Mouse (Mus musculus) ZHBTc4 (cell line): ENCODE data around the gene Has3.
"Not testable (repeated sequence)": the region's sequence is repeated elsewhere in the genome, so short reads cannot be mapped to it uniquely, and the experiment has no call there.

Experiments
- DNase-seq: peaks from one replicate; pipeline ENCODE4 v3.0.0-alpha.2; 2011; ENCODE audit warnings: low read depth, low spot score

Has3 gene

DNA sequence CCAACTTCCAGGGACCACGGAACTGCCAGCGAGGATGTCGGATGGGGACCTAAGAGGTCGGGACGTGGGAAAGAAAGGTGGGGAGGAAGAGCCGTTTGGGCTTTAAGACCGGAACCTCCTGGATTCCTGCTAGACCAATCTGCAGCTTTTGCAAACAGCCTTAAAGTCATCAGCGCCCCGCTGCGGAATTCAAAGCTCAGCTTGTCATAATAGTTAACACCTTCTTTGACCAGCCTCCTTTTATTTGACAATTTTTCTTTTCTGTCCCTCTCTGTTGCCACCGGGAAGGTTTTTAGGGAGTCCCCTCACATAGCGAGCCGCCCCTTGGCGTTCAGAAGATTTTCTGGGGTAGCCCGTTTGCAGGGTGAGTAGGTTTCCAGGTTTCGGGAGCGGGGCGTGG lies at the start of gene Has3:
Gene Has3, plus strand, starts transcription at position 192 of the 400 bp plus-strand sequence.
- DNase-seq = peak; percentile 56

GRCm38 (mm10) chr8:106820553-106821515 lies 49.2 kb upstream of the Has3 start:
- DNase-seq = no peak

DNA sequence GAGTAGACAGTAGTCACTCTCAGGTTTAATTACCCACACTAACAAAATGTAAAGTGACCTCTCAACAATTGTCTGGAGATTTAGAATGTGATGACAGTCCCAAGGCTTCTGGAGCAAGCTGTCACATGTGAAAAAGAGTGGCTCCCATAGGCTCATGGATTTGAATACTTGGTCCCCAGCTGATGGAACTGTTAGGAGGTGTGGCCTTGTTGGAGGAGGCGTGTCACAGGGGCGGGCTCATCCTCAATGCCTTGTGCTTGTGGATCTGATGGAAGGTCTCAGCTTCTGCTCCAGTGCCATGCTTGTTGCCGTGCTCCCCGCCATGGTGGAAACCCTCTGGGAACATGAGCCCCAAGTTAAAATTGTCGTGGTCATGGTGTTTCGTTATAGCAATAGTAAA lies 41.1 kb upstream of the Has3 start:
- DNase-seq = peak; percentile 65

DNA sequence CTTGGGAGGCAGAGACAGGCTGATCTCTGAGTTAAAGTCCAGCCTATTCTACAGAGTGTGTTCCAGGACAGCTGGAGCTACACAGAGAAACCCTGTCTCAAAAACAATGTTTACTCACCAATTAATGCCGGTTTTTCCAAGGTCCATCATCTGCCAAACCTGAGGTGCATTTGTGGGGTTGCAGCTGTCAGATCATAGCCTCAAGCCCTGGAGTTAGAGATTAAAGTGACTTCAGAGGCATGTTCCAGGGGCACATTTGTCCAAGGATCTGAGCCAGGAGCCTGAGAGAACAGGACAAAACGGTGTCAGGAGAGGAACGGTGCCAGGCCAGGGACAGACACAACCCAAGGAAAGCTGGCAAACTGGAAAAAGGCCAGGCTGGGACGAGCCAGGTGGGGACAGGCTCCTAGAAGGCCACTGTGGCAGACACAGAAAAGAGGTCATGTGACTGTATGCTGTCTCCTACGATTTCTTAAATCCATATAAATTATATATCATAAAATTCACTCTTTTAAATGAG lies 40.5 kb upstream of the Has3 start:
- no peak for DNase-seq

GRCm38 (mm10) chr8:106834899-106835298 lies 35.1 kb upstream of the Has3 start:
- DNase-seq = no peak

DNA sequence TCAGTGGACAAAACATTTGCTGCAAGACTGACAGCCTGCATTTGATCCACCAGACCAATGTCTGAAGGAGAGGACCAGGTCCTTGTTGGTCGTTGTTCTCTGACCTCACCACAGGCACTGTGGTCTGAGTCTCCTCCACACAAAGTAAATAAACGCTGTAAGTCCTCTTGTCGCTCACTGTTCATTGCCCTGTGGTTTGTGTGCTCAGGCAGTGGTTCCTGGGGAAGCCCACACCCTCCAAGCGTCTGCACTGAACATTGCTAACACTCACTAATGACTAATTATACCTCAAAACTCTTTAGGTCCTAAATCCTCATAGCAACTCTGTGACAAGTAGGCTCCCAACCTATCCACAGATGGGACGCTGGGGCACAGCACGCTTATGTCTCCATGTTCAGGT lies 33.5 kb upstream of the Has3 start:
- DNase-seq = no peak

- DNase-seq = no peak
Observed at GRCm38 (mm10) chr8:106838803-106839202, 31.2 kb upstream of the Has3 start.

DNA sequence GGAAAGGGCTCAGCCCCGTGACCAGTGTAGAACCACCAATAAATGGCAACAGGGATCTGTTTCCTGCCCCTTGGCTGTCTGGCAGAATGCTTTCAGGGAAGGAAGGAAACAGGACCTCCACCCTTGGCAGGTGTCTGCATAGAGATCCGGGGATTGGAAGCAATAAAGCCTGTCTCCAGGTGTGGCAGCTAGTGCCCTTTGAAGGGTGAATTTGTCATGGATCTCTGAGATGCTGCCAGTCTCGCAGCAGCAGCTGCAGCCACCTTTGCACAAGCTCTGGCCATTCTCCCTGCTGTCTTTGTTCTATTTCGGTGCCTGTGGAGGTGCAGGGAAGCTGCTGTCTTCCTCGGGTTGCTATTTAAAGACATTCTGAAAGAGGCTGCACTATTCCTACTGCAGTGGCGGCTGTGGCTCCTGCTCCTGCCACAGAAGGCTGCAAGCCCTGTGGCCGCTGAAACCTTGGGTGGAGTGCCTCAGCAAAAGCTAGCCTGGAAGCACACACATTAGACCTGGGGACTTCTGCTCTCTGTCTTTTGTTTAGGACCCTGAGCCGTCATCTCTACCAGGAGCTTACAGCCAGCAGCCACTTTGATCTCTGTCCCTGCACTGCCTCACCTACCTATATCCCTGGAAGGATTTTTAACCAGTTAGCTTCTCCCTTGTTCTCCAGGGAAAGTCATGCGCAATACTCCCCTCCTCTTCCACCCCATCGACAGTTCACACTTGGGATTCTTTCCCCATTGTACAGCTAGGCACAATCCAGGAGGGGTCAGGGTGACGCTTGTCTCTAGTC lies 30.6 kb upstream of the Has3 start:
- peak; percentile 28 for DNase-seq

DNA sequence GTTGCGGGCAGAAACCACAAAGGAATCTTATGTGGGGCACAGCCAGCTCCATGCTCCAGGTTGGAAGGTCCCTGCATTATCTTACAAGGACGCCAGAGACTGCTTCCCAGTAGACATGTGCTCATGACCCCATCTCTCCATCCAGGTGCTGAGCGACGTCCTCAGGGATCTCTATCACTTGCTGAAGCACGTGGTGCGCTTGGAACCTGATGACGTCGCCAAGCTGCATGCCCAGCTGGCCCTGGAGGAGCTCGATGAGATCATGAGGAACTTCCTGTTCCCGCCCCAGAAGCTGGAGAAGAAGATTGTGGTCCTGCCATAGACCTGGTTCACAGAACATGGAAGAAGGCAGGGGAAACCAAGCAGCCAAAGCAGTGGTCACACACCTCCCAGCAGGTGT lies 20.0 kb upstream of the Has3 start:
- DNase-seq = no peak

DNA sequence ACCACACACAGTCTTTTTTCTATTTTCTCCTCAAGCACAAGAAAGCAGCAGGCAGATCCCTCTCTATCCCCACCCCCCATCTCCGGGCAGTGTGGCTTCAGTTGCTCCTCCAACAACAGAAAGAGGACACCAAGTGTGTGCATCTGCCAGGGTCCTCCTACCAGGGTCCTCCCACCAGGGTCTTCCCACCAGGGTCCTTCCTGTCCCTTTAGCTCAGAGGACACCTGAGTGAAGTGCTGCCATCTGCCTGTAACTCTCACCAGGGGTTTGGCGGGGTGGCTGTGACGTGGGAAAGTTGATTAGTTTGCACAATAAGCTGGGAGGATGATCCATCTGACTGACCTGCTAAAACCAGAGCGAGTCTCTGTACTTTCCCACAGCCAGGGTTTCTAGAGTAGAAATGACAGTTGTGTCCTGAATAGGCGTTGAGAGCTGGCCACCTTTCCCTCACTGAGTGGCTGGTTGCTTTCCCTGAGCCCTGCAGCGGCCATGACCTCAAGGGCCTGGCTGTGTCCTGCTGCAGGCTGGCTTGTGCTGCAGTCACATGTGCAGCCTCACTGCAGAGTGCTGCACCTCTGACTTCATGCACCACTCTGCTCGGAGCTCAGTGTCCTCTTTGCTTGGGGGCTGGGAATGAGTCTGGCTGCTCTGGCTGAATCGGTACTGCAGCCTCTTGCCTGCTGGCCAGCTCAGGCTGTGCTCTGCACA lies 15.4 kb upstream of the Has3 start:
- no peak for DNase-seq

- DNase-seq = no peak
Observed at GRCm38 (mm10) chr8:106855242-106855562, 14.8 kb upstream of the Has3 start.

DNA sequence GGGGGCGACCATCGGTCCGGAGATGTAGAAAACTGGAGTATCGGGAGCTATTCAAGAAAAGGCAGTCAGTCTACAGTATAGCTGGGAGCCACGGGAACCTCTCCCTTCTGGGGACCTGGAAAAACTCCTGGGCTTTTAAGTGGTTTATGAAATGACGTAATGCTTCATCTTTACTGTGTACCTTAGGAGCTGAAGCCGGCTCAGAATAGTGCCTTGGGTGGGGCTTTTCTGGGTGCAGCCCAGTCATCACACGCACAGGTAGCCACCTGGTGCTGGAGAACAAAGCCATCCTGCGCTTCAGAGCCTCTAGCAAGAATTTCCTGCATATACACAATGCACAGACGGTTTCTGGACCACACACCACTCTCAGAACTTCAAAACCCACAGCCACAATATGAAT lies 7.2 kb upstream of the Has3 start:
- DNase-seq = peak; percentile 17

DNA sequence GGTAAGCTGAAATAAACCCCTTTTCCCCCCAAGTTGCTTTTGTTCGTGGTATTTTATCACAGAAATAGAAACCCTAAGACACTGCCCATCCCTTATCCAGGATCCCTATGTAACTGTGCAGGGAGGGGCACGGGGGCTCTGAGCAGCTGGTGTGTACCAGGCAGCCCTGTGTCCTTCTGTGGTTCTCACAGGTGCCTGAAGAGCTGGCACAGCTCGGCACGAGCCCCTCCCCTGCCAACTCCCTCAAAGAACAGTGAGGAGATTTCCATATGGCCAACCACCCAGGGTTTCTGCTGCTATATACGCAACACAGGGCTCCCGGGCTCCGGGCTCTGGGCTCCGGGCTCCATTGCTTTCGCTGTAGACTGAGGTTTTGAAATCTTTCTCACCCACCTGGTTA lies 4.7 kb upstream of the Has3 start:
- no peak for DNase-seq

GRCm38 (mm10) chr8:106870537-106871327 lies 690 bp downstream of the Has3 start:
- DNase-seq = peak; percentile 82

DNA sequence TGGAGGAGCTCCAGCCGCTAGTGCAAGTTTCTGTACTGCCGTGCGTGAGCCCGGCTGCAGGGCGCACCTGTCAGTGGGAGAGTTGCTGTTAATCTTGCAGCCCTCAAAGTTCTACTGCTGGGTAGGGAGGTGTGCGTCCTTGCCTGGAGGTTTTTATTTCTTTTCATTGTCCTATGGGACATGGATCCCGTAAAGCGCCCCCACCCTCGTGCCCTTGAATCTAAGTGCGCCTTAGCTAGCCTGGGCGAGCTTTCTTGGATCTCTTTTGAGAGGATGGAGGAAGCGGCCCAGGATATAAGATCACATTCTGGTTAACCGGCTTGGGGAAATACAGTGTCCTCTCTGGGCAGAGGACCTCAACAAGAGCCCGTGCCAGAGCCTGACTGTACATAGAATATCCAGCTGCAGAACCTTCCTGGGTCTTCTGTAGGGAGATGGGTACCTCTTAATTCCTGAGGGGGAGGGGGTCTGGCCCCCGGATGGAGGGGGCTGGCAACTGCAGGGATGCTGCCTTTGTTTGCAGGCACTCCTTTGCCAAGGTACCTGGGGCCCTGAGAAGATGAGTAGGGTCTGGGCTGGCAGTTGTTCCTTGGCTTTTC lies 1.4 kb downstream of the Has3 start:
- no peak for DNase-seq

DNA sequence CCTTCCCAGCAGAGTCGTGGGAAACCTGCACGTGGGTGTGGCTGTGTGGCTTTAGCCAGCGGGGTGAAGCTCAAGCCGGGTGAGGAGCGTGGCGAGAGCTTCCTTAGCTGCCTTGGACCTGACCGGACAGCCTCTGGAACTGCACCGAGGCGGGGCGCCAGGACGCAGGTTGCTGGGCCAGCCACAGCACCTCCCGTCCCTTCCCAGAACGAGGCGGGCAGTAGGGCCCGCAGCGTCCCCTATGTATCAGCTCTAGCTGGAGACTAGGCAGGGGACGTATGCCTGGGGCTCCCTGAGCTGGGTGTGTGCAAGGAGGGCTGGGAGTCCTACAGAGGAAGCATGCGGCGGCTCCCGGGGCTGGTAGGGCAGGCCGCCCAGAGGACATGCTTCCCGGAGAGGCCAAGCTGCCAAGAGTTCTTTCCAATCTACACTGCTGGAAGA lies 1.9 kb downstream of the Has3 start:
- peak; percentile 72 for DNase-seq

GRCm38 (mm10) chr8:106872454-106873034 lies 2.5 kb downstream of the Has3 start:
- peak; percentile 79 for DNase-seq

GRCm38 (mm10) chr8:106880121-106880707 lies 10.2 kb downstream of the Has3 start:
- DNase-seq = no peak

DNA sequence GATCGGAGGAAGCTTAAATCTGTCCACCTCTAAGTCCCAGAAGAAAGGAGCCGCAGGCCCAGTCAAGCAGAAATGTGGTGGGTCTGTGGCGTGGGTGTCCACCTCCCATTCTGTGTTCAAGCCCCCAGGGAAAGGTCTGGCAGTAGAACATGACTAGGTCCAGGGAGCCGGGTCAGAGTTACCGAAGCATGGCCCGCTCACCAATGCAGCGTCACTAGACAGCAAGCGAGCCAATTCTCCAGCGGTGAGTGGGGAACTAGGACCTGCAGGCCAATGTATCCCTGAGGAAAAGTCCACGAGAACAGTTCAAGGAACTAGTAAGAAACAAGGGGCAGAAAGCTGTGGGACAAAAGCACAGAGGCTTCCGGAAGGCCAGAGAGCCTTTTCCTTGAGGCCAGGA lies 14.1 kb downstream of the Has3 start:
- DNase-seq = not testable (repeated sequence)
